In the genomic region with DNA sequence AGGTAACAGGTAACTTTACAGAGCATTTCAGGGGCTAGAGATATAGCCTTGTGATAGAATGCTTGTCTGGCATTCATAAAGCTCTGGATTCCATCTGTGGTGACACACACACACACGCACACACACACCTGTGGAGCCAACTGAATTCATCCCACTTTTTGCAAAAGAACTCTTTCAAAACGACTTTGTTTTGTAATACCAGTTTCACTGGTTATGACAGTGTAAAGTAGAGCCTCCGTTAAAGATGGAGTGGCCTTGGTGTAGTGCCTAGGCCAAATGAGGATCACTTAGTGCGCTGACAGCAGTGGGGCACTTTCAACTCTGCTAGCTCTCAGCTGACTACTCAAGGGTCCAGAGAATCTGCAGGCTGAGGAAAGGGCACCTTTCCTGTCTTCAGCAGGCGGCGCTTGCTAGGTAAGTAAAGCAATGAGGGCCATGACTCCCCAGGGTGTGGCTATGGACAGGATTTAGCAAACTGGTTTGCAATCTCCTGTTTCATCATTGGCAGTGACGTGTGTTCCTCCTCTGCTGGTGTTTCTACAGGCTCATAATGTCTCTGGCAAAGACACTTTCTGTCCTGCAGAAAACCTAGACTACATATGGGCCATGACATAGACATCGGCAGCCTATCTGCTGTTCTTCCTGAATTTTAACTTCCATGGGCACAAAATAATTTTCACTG, we compare ENCODE assay signal across 23 mouse cellular contexts. TPM values are rescaled to one million over a fixed set of nuclear protein-coding genes. Genes with fewer than 3 reads are reported as not detected.
DNase-seq lines count a peak whose midpoint lies in the region; ATAC-seq lines count a peak whose summit lies in the region.
"Had no signal": no experiment of that assay in that cellular context is flagged by ENCODE, and none has a peak within 500 bp of the region (broad histone marks: within the 10 kb centered on the region; RNA-seq: fewer than 3 reads in every experiment).

No protein-coding gene starts in this region.

- no peak overlapping the region for H3K9ac ChIP-seq in liver, embryonic 15.5 days
- H3K9ac ChIP-seq in liver, embryonic 11.5 days (ENCODE audit: low read depth, low read length) = no peak overlapping the region
- H3K9ac ChIP-seq: embryonic facial prominence, embryonic 15.5 days; forebrain, embryonic 12.5 days; heart, embryonic 12.5 days; hindbrain, embryonic 12.5 days; intestine, embryonic 15.5 days had no signal

- no peak overlapping the region for H3K4me3 ChIP-seq in liver, embryonic 15.5 days (replicated peaks)
- no peak overlapping the region for H3K4me3 ChIP-seq in liver, embryonic 11.5 days (ENCODE audit: low read depth, low read length)
- H3K4me3 ChIP-seq: embryonic facial prominence, embryonic 15.5 days; erythroblast, embryonic 14.5 days; forebrain, embryonic 12.5 days; heart, adult 2 months; heart, embryonic 12.5 days; hindbrain, embryonic 12.5 days; intestine, embryonic 15.5 days had no signal

- intact Hi-C loops in left cerebral cortex, postnatal 25 days (cut with DNase I) = no loop called here

- ATAC-seq in liver, embryonic 15.5 days (ENCODE audit: insufficient read depth) = 0 out of 2 replicates have a peak, but pooled peaks have one; percentile 49
- ATAC-seq in liver, embryonic 11.5 days (replicated peaks; ENCODE audit: low FRiP score) = no peak; the same call in 1 of the 2 replicates
- ATAC-seq in megakaryocyte, adult 5-6 weeks (ENCODE audit: poor library complexity, severe bottlenecking) = peak; percentile 94
- ATAC-seq: forebrain, embryonic 16.5 days; intestine, embryonic 15.5 days had no signal

- H3K4me2 ChIP-seq in liver, embryonic 15.5 days = no peak overlapping the region
- no peak overlapping the region for H3K4me2 ChIP-seq in liver, embryonic 11.5 days
- H3K4me2 ChIP-seq: embryonic facial prominence, embryonic 15.5 days; forebrain, embryonic 12.5 days; heart, embryonic 12.5 days; hindbrain, embryonic 12.5 days; intestine, embryonic 15.5 days had no signal

- H3K27ac ChIP-seq in liver, embryonic 15.5 days (replicated peaks) = no peak overlapping the region
- no peak overlapping the region for H3K27ac ChIP-seq in liver, embryonic 11.5 days (ENCODE audit: low read depth, low read length)
- H3K27ac ChIP-seq: embryonic facial prominence, embryonic 15.5 days; forebrain, embryonic 12.5 days; heart, adult 2 months; hindbrain, embryonic 12.5 days; intestine, embryonic 15.5 days had no signal

- WGBS in liver, embryonic 15.5 days (ENCODE audit: insufficient replicate concordance) = 69% methylated on average over 8 of the region's 8 CpGs
- 70% methylated on average over 8 of the region's 8 CpGs for WGBS in liver, embryonic 11.5 days

- DNase-seq in liver, embryonic 11.5 days (ENCODE audit: low spot score) = no peak
- peak; percentile 79 for DNase-seq in 416B (ENCODE audit: low read depth)
- peak; percentile 13 for DNase-seq in c-Kit-positive CD71-negative TER-119-negative erythroid progenitor cells, embryonic 14.5 days (ENCODE audit: low read depth)
- DNase-seq in left cerebral cortex, postnatal 25 days (ENCODE audit: low spot score in 2 of 2) = no peak
- no peak for DNase-seq in kidney, postnatal 36 days
- DNase-seq in heart, adult 8-10 months (ENCODE audit: low spot score) = no peak
- DNase-seq: adrenal gland, postnatal 25 days; cerebellum, adult 11 months; cerebellum, adult 8-10 months; cerebellum, postnatal 14 days; embryo, embryonic 11 days; gastrocnemius, postnatal 10 days; heart, adult 2 months; heart, postnatal 36 days had no signal

- no peaks in the 10 kb centered on the region for H3K27me3 ChIP-seq in liver, embryonic 15.5 days
- no peaks in the 10 kb centered on the region for H3K27me3 ChIP-seq in liver, embryonic 11.5 days (replicated peaks; ENCODE audit: control insufficient read depth, insufficient read depth, low read length)
- H3K27me3 ChIP-seq: embryonic facial prominence, embryonic 15.5 days; forebrain, embryonic 12.5 days; heart, embryonic 12.5 days; hindbrain, embryonic 12.5 days; intestine, embryonic 15.5 days had no signal

- no peaks in the 10 kb centered on the region for H3K9me3 ChIP-seq in liver, embryonic 15.5 days (replicated peaks)
- H3K9me3 ChIP-seq in liver, embryonic 11.5 days (ENCODE audit: control insufficient read depth, low read length) = no peaks in the 10 kb centered on the region
- H3K9me3 ChIP-seq: embryonic facial prominence, embryonic 15.5 days; forebrain, embryonic 12.5 days; heart, embryonic 12.5 days; hindbrain, embryonic 12.5 days; intestine, embryonic 15.5 days had no signal

- 0 out of 2 replicates have a peak, but pooled peaks cover 3% of the 10 kb centered on the region for H3K36me3 ChIP-seq in liver, embryonic 15.5 days (replicated peaks)
- H3K36me3 ChIP-seq in liver, embryonic 11.5 days (ENCODE audit: control insufficient read depth, insufficient read depth, low read length) = no peaks in the 10 kb centered on the region
- H3K36me3 ChIP-seq: embryonic facial prominence, embryonic 15.5 days; forebrain, embryonic 12.5 days; heart, embryonic 12.5 days; hindbrain, embryonic 12.5 days; intestine, embryonic 15.5 days had no signal

- H3K4me1 ChIP-seq in liver, embryonic 15.5 days (replicated peaks) = no peaks in the 10 kb centered on the region
- H3K4me1 ChIP-seq in liver, embryonic 11.5 days (replicated peaks; ENCODE audit: control insufficient read depth, insufficient read depth, low read length) = no peaks in the 10 kb centered on the region
- H3K4me1 ChIP-seq: embryonic facial prominence, embryonic 15.5 days; forebrain, embryonic 12.5 days; heart, embryonic 12.5 days; hindbrain, embryonic 12.5 days; intestine, embryonic 15.5 days had no signal

RNA-seq across cellular contexts. Expression of gene Clasp1, which starts 8.6 kb away (rescaled TPM):
- polyA plus RNA-seq in liver, embryonic 15.5 days (2015; fragmentation: Nextera tagmentation; extraction: Ambion mirVana) = 11.8 and 12.8 TPM in 2 replicates
- 40.6 and 41.1 TPM in 2 replicates for polyA plus RNA-seq in liver, embryonic 11.5 days (2014; fragmentation: Nextera tagmentation; extraction: Ambion mirVana)
- 33.2 and 34.0 TPM in 2 replicates for total RNA-seq in megakaryocyte, adult 5-6 weeks (2015)
- 43.6 and 48.2 TPM in 2 replicates for total RNA-seq in megakaryocyte, adult 5-6 weeks (2017)
- total RNA-seq in left cerebral cortex, postnatal 25 days (2021) = 100 to 1,000 TPM; 106 to 112 TPM
- 100 to 1,000 TPM; 339 to 450 (median 397) TPM for total RNA-seq in heart, adult 8-10 months (2022)

RNA-seq across cellular contexts. Expression of gene Nifk, which starts 58.6 kb away (rescaled TPM):
- polyA plus RNA-seq in liver, embryonic 15.5 days (2015; fragmentation: Nextera tagmentation; extraction: Ambion mirVana) = 36.2 and 37.0 TPM in 2 replicates
- 131 and 147 TPM in 2 replicates for polyA plus RNA-seq in liver, embryonic 11.5 days (2014; fragmentation: Nextera tagmentation; extraction: Ambion mirVana)
- 54.6 and 61.2 TPM in 2 replicates for total RNA-seq in megakaryocyte, adult 5-6 weeks (2015)
- 51.1 and 64.4 TPM in 2 replicates for total RNA-seq in megakaryocyte, adult 5-6 weeks (2017)
- 10 to 100 TPM; 19.8 to 23.3 TPM for total RNA-seq in left cerebral cortex, postnatal 25 days (2021)
- 10 to 100 TPM; 13.8 to 16.8 (median 14.7) TPM for total RNA-seq in heart, adult 8-10 months (2022)

Comparison
In these comparisons a context has a peak if more than half of its experiments do, and no peak if none do; other contexts are left out.
1. DNase-seq: peak in 416B (single experiment) and c-Kit-positive CD71-negative TER-119-negative erythroid progenitor cells, embryonic 14.5 days (single experiment); none in liver, embryonic 11.5 days (single experiment), left cerebral cortex, postnatal 25 days (0 of 2), kidney, postnatal 36 days (0 of 2) and heart, adult 8-10 months (single experiment).